Mouse (Mus musculus): ENCODE results near the gene Fbxl18. TPM values are rescaled to one million over a fixed set of nuclear protein-coding genes. Genes with fewer than 3 reads are reported as not detected.

Fbxl18 gene
- polyA plus RNA-seq, 1 experiment from 2014 or later, result 22.5 TPM

DNA sequence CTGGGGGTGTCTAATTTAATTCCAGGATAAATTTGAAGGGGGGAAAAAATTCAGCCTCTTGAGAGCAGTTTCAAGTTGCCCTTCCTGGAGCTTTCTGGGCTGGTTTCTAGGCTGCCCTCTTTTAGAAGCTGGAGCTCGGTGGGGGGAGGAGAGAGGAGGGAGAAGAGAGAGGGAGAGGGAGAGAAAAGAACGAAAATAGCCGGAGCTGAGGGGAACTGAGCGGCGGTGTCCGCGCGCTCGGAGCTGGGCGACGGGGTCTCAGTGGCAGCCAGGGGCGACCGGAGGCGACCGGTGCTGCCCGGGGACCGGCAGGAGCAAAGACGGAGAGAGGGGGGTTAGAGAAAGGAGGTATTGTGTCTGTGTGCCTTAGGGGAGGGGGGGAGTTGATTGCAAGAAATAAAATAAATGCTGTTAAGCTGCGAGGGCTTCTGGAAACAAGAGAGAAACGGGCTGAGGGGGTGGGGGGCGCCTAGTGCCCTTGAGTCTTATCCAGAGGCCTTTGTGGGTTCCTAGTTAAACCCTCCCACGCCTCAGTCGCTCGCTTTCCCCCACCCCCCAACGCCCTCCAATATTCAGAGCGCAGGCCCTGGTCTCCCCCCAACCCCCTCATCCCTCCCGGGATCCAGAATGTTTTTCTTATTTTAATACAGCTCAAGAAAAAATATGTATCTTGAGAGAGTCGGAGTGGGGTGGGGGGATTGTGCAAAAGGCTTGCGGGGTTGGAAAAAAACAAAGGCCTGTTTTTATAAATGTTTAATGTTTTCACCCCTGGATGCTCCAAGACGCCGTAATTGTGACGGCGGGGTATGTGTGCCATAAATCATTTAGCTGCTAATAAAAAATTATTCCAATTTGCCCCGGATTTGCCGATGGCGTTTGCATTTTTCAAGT is 75.6 kb downstream of the Fbxl18 start:
- H3K9me3 ChIP-seq (ENCODE audit: control insufficient read depth, low read length), result no peaks in the 10 kb centered on the region
- ATAC-seq (ENCODE audit: low read depth), result peak; percentile 26; the same call in 1 of the 2 replicates
- H3K36me3 ChIP-seq (ENCODE audit: control insufficient read depth, insufficient read depth, low read length), result no peaks in the 10 kb centered on the region; the same call in 1 of the 2 replicates
- H3K4me1 ChIP-seq (ENCODE audit: control insufficient read depth, insufficient read depth, low read length), result peaks cover 26% of the 10 kb centered on the region
- peak overlapping the region; percentile 100 for H3K27ac ChIP-seq (ENCODE audit: low read depth, low read length)
- H3K27me3 ChIP-seq (ENCODE audit: control insufficient read depth, insufficient read depth, low read length), result peaks cover 4% of the 10 kb centered on the region; the same call in 1 of the 2 replicates
- peak overlapping the region; percentile 98 for H3K4me2 ChIP-seq (ENCODE audit: low read depth, low read length)
- H3K4me3 ChIP-seq (ENCODE audit: low read depth, low read length), result peak overlapping the region; percentile 98
- H3K9ac ChIP-seq (replicated peaks; ENCODE audit: low read depth, low read length), result peak overlapping the region; percentile 99
- 0% methylated on average over 36 of the region's 36 CpGs for WGBS

DNA sequence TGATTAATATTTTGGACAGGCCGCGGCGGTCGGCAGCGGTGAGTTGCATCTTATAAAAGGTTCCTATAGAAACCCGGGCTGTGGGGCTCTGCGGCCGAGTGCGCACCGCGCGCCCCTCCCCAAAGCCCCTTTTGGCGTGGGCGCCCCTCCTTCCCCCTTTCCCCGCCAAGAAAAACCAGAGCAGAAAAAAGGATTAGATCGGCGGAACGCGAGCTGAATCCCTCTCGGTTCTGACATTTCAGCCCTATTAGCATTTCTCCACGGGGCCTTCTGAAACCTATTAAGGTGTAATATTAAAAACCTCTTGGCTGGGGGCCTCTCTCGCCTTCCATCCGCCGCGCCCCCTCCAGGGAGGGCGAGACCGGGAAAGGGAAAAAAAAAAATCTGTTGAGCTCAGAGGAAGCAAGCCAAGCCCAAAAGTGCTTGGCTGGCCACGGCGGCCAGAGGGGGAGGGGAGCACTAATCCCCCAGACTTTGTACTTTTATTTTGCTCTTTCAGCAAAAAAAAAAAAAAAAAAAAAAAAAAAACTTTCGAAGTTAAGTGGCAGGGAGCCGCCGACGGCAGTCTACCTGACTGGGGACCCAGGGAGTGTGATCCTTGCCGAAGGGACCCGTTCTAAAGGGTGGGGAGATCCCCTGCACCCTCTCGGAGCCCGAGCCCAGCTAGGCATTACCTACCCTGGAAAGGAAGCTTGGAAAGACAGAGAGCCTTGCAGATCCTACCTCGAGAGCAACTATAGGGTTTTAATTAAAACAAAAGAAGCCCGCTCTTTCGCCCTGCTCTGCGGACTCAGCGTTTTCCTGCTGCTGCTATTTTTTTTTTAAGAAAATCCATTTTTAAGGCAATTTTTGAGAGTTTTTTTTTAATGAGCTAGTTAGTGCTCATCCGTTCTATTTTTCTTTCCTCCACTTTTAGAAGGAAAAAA is 76.5 kb downstream of the Fbxl18 start:
- no peak for ATAC-seq (ENCODE audit: low read depth)
- Histone ChIP-seq H3K4me2 (ENCODE audit: low read depth, low read length) (peak overlapping the region; percentile 98), H3K9ac (replicated peaks; ENCODE audit: low read depth, low read length) (peak overlapping the region; percentile 99), H3K9me3 (ENCODE audit: control insufficient read depth, low read length) (no peaks in the 10 kb centered on the region), H3K4me3 (ENCODE audit: low read depth, low read length) (peak overlapping the region; percentile 98), H3K27ac (ENCODE audit: low read depth, low read length) (peak overlapping the region; percentile 100), H3K4me1 (ENCODE audit: control insufficient read depth, insufficient read depth, low read length) (peaks cover 17% of the 10 kb centered on the region), H3K36me3 (ENCODE audit: control insufficient read depth, insufficient read depth, low read length) (peaks cover 2% of the 10 kb centered on the region), H3K27me3 (ENCODE audit: control insufficient read depth, insufficient read depth, low read length) (peaks cover 4% of the 10 kb centered on the region; the same call in 1 of the 2 replicates)
- under 1% methylated on average over 42 of the region's 43 CpGs for WGBS

DNA sequence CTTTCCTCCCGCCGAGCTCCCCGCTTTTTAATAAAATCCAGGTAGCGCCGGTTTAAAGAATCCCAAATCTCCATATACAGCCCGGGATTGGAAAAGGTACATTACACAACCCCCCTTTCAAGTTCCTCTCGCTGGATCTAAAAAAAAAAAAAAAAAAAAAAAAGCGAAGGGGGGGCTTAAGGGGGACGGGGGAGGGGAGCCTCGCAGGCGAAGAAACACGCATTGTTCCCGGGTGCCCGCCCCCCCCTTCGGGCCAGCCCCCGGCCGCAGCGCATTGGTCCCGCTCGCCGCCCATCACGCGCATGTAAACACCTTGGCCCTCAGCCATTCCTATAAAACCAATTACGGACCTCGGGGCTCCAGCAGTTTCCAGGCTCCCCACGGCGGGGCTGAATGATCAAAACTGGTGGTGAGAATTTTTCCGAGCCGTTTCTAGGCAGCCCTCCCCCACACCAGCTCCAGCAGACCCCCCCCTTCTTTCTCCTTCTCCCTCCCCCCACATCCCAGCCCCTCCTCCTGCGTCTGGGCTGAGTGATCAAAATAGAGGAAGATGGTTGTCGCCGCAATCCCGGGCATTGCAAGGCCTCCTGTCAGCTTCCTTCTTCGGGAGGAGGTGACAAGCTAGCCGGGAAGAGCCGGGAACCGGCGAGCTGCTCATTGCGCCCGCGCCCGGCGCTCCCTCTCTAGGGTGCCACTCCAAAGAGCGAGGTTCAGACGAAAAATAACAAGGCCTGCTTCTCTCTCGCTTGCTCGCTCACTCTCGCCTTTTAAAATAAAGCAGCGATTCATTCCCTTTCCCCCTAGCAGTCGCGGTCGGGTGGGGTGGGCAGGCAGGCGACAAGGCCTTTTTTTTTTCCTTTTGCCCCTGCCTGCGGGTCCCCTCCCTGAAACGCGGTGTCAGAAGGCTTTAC is 77.4 kb downstream of the Fbxl18 start, which contains the start of gene Tnrc18:
Gene Tnrc18, minus strand, starts transcription at position 139 of the 911 bp plus-strand sequence.
- ATAC-seq (ENCODE audit: low read depth), result peak; percentile 59
- WGBS, result under 1% methylated on average over 55 of the region's 56 CpGs
- peak within 1 kb of the TSS; percentile 99 for H3K4me2 ChIP-seq (ENCODE audit: low read depth, low read length)

More for the DNA sequence above, 77.4 kb downstream of the Fbxl18 start, which contains the start of gene Tnrc18:
- peaks cover 5% of the 10 kb centered on the region for H3K36me3 ChIP-seq (ENCODE audit: control insufficient read depth, insufficient read depth, low read length)
- peak within 1 kb of the TSS; percentile 100 for H3K9ac ChIP-seq (replicated peaks; ENCODE audit: low read depth, low read length)
- H3K4me1 ChIP-seq (ENCODE audit: control insufficient read depth, insufficient read depth, low read length), result peaks cover 12% of the 10 kb centered on the region
- peaks cover 4% of the 10 kb centered on the region; the same call in 1 of the 2 replicates for H3K27me3 ChIP-seq (ENCODE audit: control insufficient read depth, insufficient read depth, low read length)
- peak within 1 kb of the TSS; percentile 98 for H3K4me3 ChIP-seq (ENCODE audit: low read depth, low read length)
- no peaks in the 10 kb centered on the region for H3K9me3 ChIP-seq (ENCODE audit: control insufficient read depth, low read length)
- H3K27ac ChIP-seq (ENCODE audit: low read depth, low read length), result peak within 1 kb of the TSS; percentile 100

Other genes with a start within 250 kb of the Fbxl18 start
- 71.4 and 81.0 TPM in 2 replicates for gene Slc29a4, start 202.9 kb downstream of the Fbxl18 start, polyA plus RNA-seq (2014; fragmentation: Nextera tagmentation; extraction: Ambion mirVana)
- gene Tnrc18, start 77.8 kb downstream of the Fbxl18 start, polyA plus RNA-seq (2014; fragmentation: Nextera tagmentation; extraction: Ambion mirVana), result 36.4 and 39.9 TPM in 2 replicates
- 12,012 and 12,961 TPM in 2 replicates for gene Actb, start 11.3 kb upstream of the Fbxl18 start, polyA plus RNA-seq (2014; fragmentation: Nextera tagmentation; extraction: Ambion mirVana)
- 428 and 502 TPM in 2 replicates for gene Fscn1, start 64.9 kb upstream of the Fbxl18 start, polyA plus RNA-seq (2014; fragmentation: Nextera tagmentation; extraction: Ambion mirVana)
- 25.0 and 36.8 TPM in 2 replicates for gene Rnf216, start 217.6 kb upstream of the Fbxl18 start, polyA plus RNA-seq (2014; fragmentation: Nextera tagmentation; extraction: Ambion mirVana)